Mouse (Mus musculus): ENCODE measurements around the gene Parp6.

Parp6 gene

GRCm38 (mm10) chr9:59656635-59657617, 39.8 kb downstream of the Parp6 start:
- DNase-seq (ENCODE audit: low spot score): peak; percentile 96

DNA sequence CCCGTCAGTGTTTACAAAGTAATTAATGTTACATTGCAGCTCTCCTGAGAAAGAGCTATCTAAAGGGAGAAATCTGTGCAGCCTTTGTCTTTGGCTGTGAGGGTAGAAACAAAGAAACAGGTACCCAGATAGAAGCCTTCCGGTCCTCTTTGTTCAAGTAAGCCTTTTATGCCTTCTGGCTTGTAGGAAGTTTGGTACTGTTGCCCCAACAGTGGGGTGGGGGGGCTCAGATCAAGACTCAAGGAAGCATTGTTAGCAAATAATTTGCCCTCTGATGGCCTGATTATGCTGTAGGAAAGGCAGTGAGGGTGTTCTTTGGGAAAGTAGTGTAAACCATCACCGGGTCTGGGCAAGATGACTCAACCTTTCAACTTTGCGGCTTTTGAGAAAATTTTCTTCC, 41.1 kb downstream of the Parp6 start:
- DNase-seq (ENCODE audit: low spot score): peak; percentile 50

- DNase-seq (ENCODE audit: low spot score): peak; percentile 96
Measured at GRCm38 (mm10) chr9:59659036-59660026, 42.2 kb downstream of the Parp6 start.

- no peak for DNase-seq (ENCODE audit: low spot score)
Measured at GRCm38 (mm10) chr9:59660421-59660820, 43.3 kb downstream of the Parp6 start.

GRCm38 (mm10) chr9:59661298-59661975, 44.4 kb downstream of the Parp6 start:
- DNase-seq (ENCODE audit: low spot score): no peak

DNA sequence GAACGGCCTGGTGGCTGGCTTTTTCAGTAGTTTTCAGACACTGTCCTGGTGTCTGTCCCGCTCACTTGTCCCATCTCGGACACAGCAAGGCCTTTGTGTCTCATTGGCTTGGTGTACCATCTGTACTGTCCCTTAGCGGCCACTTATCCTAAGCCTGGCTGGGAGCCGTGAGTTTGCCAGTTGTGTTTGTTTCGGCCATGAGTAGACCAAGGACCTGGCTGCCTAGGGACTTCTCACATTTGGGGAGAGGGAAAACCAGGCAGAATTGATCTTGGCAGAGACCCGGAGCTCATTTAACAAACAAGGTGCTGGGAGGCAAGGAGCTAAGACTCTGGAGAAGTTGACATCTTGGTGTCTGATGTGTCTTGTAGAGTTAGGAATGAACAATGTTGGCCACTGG, 46.1 kb downstream of the Parp6 start:
- DNase-seq (ENCODE audit: low spot score): no peak

DNA sequence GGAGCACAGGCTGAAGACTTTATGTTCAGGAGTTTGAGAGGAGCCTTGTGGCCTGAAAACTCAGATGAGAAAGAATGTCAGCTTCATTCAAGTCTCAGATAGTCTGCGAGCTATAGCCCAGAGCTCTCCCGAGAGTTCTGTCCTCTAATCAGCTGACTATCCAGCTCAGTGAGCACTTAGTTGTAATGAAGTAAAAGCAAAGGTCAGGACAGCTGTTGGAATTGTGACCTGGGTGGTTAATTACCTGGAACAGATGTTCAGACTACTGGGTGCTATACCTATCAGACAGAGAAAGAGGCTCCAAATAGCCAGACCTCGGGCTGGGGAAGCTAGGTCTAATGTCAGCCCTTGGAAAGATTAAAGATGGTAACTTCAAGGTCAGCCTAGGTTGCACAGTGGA, 46.9 kb downstream of the Parp6 start:
- DNase-seq (ENCODE audit: low spot score): no peak

DNA sequence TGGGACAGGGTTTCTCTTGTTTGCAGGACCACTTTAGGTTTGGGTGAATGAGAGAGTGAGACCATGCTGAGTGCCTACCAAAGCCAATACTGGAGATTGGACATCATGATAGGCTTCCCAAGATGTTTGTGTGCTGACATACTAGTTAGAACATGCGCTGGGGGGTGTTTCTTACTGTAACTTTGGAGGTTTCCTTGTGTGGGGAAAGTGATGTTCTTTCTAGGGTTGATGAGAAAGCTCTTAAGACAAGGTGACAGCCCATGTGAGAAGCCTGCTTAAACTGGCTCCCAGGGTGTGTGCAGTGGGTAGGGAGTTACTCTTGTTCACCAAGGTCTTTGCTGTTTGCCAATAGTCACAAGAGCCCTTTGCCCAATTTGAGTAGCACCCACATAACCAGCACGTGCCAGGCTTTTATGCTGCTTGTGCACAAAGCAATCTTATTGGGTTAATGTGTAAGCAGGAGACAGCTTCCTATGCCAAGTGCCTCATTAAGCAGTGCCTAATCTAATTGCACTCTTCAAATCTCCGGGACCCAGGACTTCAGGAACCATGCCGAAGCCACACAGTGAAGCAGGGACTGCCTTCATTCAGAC, 47.7 kb downstream of the Parp6 start:
- no peak for DNase-seq (ENCODE audit: low spot score)

DNA sequence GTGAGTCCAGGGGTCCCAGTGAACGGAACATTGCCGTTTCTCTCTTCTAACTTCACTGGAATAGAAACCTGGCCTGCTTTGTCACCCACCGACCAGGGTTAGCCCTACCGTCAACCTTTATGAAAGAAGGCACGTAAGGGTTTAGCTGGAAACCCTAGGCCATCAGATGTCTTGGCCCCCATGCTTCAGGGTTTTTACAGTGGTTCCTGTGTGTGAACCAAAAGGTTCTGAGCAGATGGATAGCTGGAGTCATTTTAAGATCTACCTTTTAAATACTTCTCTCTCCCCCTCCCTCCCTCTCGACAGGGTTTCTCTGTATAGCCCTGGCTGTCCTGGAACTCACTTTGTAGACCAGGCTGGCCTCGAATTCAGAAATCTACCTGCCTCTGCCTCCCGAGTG, 48.9 kb downstream of the Parp6 start:
- DNase-seq (ENCODE audit: low spot score): no peak

GRCm38 (mm10) chr9:59666813-59667212, 49.7 kb downstream of the Parp6 start:
- DNase-seq (ENCODE audit: low spot score): no peak

DNA sequence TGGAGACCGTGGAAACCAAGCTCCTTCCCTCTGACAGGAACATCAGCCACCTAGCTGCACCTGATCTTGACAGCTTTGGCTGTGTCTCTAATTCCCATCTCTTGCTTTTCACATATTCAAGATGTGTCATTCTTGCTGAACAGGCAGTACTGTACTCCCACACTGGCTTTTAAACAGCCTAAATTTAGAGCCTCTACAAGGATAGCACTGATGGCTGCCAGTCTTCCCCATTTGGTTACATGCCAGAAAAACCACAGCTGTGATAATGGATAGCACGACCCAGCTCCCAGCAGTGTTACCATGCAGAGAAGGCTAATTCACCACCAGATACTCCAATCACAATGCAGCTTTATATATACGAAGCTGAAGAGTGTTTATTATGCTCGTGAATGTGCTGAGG, 50.2 kb downstream of the Parp6 start:
- no peak for DNase-seq (ENCODE audit: low spot score)

DNA sequence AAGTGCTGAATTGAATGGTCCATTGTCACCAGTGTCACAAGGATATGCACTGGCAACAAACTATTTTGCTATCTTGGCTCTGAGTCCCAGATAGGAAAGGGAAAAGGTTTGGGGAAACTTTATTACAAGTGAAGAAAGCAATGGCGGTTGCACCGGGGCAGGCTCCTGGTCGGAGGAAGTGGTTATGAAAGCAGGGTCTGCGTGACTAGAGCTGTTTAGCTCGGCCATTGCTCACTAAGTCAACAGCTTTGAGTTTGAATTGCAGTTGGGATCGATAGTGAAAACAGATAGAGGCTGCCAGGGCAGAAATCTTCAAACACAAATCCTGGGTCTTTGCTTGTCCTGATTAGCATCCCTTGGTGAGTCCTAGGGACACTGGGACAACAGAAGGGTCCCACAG, 50.8 kb downstream of the Parp6 start:
- DNase-seq (ENCODE audit: low spot score): no peak

- no peak for DNase-seq (ENCODE audit: low spot score)
Measured at GRCm38 (mm10) chr9:59668473-59668872, 51.4 kb downstream of the Parp6 start.

DNA sequence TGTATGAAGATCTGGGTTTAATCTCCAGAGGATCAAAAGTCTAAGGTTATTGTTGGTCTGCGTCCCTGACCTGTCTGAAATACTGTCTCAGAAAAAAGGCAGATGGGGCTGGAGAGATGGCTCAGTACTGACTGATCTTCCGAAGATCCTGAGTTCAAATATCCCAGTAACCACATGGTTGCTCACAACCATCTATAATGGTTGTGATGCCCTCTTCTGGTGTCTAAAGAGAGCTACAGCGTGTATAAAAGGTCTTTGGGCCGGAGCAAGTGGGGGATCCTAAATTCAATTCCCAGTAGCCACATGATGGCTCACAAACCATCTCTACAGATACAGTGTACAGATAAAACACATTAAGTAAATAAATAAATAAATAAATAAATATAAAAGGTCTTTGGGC, 52.1 kb downstream of the Parp6 start:
- no peak for DNase-seq (ENCODE audit: low spot score)

DNA sequence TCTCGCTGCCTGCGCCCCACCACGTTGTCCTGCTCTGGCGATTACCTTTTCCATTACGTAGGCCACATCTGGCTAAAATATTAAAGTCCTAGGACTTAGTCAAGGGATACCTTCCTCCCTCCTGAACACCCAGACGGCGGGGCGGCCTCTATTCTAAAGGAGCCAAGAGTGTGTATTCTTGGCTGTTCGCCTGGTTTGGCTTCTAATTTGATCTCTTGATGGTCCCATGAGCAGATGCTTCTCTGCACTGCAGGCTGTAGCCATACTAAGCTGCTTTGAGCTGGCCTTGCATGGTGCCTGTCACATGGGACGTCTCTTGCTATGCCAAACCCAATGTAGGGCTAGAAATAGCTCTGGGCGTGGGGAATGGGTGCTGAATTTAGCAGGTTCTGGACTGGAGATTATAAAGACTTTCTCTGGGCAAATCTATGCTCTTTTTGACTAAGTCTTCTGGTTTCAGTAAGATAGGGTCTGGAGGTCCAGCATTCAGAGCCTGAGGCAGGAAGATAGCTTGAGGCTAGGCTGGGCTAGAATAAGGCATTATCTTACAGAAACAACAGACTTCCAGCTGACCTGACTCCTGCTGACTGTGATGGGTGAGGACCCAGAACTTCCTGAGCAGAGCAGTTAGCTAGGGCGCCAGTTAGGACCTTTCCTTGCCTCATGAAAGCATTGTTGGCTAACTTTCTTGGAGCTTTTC, 55.3 kb downstream of the Parp6 start:
- no peak for DNase-seq (ENCODE audit: low spot score)

GRCm38 (mm10) chr9:59673427-59673826, 56.3 kb downstream of the Parp6 start:
- DNase-seq (ENCODE audit: low spot score): no peak

DNA sequence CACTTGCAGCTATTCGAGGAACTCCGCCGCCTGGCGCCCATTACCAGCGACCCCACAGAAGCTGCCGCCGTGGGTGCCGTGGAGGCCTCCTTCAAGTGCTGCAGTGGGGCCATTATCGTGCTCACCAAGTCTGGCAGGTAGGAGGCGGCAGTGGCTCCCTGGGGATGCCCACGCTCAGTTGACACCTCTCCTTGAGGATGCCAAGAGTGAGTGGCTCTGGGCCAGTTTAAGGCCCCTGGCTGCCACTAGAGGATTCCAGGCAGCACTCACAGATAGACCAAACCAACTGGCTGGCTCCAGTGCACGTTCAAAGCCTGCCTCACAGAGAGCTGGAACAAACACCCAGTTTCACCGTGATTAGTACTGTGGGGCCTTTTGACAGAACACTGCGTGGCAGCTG, 58.5 kb downstream of the Parp6 start:
- DNase-seq (ENCODE audit: low spot score): no peak

GRCm38 (mm10) chr9:59678313-59678712, 61.2 kb downstream of the Parp6 start:
- peak; percentile 58 for DNase-seq (ENCODE audit: low spot score)

GRCm38 (mm10) chr9:59679678-59680533, 62.8 kb downstream of the Parp6 start, which contains the start of gene Gramd2:
TSS of gene Gramd2 (plus strand) at chr9:59680144.
- DNase-seq (ENCODE audit: low spot score): peak; percentile 91

GRCm38 (mm10) chr9:59680534-59680875, 63.4 kb downstream of the Parp6 start:
- DNase-seq (ENCODE audit: low spot score): no peak

Data from embryo, embryonic 10.5 days (tissue).